Mouse (Mus musculus) skeletal muscle tissue, postnatal 0 days (tissue): ENCODE data around the gene Pknox1. TPM values are rescaled to one million over a fixed set of nuclear protein-coding genes. Genes with fewer than 3 reads are reported as not detected.

Source experiments
- microRNA-seq, 2 experiments: library from miRNA; unstranded; fragments of <30 nt; microRNA quantifications; one replicate each; pipeline ENCODE4; 2016
- polyA plus RNA-seq: library from polyadenylated mRNA; unstranded; fragments of >200 nt; fragmentation: Nextera tagmentation; extraction: Ambion mirVana; gene quantifications from 2 replicates; pipeline ENCODE4 v1.2.1, GENCODE M21; 2015

The Pknox1 gene
- 11.9 and 12.2 TPM in 2 replicates for polyA plus RNA-seq

DNA sequence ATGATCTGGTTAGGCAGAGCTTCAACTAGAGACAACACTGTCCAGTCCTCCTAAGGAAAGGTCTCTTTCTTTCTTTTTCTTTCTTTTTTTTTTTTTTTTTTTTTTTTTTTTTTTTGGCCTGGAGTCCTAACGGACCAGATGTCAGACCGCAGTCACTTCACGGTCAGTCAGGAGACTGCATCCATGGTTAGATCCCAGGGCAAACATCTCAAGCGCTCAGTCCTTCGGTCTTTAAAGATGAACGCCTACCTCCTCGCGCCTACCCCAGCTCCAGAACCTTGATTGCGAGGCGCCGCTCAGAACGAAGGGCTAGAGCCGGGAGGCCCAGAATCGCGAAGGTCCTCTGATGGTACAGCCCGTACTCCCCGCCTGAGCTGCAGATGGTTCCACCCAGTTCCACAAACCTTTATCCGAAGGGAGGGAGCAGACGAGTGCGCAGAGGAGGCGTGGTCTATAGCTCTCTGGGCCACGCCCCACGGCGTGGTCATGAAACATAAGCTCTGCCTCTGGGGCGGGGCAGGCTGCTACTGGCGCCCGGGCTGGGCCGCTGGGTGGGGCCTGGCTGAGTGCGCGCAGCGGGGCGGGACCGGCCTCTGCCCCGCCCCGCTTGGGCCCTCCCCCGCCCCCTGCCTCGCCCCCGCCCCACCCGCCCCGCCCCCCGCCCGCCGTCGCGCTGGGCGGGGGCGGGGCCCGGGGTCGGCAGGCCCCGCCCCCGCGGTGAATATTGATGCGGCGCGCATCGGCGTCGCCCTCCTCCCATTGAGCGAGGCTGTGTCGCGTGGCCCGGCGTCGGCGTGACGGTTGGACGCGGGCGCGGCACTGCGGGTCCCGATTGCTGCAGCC, at the start of gene Pknox1:
Pknox1 (plus strand) TSS at position 720 of the 843 bp plus-strand sequence.

GRCm38 (mm10) chr17:31519946-31520838, 44.3 kb upstream of the Pknox1 start, which contains the start of the genes Wdr4 and Ndufv3:
Gene Wdr4, minus strand, starts transcription at chr17:31519980.
Gene Ndufv3, plus strand, starts transcription at chr17:31520115.

GRCm38 (mm10) chr17:31636942-31637811, 72.6 kb downstream of the Pknox1 start, which contains the start of gene Cbs:
Gene Cbs, minus strand, starts transcription at chr17:31637238.

Small RNAs within 50 kb of the gene (microRNA-seq; reads per million reads assigned to microRNA genes)
- 0 reads per million in 2 experiments for gene Gm24970

Other genes with a start within 250 kb of the Pknox1 start
- gene Pde9a, start 178.5 kb upstream of the Pknox1 start, polyA plus RNA-seq, result 2.7 and 3.6 TPM in 2 replicates
- 8.9 and 10.6 TPM in 2 replicates for gene Wdr4, start 44.8 kb upstream of the Pknox1 start, polyA plus RNA-seq
- 500 and 579 TPM in 2 replicates for gene Ndufv3, start 44.6 kb upstream of the Pknox1 start, polyA plus RNA-seq
- 0.65 and 1.3 TPM in 2 replicates for gene Cbs, start 72.5 kb downstream of the Pknox1 start, polyA plus RNA-seq
- gene U2af1, start 94.2 kb downstream of the Pknox1 start, polyA plus RNA-seq, result 139 and 159 TPM in 2 replicates
- gene Cryaa, start 113.1 kb downstream of the Pknox1 start, polyA plus RNA-seq, result 1.0 and 1.6 TPM in 2 replicates